Mouse (Mus musculus) heart, adult 9 months (tissue): Measurements from ENCODE around the gene Slc25a3.

ENCODE experiments used
- DNase-seq, 2 experiments: peaks; one replicate each; pipeline ENCODE4 v3.0.0; 2022; ENCODE audit warnings: low spot score in 2 of 2

Slc25a3 gene

DNA sequence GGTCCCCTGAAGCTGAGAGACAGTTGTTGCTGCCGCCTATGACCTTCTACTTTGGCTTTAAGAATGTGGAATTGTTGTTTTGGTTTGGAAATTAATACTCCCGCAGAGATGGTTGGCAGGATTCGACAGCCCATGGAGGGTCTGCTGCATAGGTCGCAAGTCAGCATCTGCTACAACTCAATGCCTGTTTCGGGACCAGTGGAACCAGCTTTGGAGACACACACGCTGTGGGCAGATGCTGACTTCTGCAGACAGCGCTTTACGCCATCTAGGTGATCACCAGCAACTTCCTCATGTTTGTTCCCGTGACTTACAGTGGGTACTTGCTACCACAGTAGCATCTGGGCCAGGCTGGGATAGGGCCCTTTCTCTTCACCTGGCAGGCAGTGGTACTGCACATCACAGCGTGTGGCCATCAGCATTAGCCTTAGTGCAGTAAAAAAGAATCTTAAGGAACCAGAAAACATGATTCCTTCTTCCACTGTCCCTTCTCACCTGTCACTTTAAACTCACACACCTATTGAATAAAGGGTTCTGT is 18.9 kb upstream of the Slc25a3 start:
- no peak for DNase-seq

DNA sequence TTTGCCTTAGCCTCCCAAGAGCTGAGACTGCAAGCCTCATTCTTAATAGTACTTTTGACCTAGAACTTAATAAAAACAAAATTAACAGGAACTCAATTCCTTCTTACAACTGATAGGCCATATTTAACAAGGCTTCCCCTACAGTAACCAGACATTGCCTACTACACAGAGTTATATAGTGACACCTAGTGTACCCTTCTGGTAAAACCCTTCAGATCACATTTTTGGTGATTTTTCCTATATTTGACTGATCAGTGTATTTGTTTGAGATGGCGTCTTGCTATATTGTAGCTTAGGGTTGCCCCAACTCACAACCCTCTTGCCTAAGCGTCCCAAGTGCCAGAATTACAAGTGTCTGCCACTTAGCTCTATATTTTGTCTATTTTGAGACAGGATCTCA is 17.7 kb upstream of the Slc25a3 start:
- DNase-seq, result peak in 1 of 2 experiments; percentile 16

DNA sequence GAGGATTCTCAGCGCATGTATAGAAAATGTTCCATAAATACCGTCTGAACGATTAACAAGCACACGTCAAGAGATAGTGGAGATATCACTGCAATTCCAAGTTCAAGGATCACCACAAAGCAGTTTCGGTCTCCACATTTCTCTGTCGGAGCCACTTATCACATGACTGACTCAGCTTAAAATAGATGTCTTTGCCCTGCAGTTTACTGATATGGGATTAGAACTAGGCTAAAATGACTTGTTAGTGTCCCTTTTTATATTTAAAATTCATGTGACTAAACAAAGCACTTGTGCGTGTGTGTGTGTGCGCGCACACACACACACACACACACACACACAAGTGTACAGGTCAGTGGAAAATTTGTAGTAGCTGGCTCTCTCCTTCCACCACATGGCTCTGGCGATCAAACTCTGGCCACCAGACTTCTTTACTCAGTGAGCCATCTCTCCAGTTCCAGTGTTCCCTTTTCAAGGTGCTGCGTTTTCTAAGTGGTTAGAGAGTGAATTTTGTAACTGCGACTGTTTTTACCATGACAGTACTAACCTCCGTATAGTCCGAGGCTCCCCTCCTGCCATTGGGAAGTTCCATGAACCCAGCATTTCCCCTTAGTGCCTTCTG is 15.4 kb upstream of the Slc25a3 start:
- DNase-seq, result no peak

DNA sequence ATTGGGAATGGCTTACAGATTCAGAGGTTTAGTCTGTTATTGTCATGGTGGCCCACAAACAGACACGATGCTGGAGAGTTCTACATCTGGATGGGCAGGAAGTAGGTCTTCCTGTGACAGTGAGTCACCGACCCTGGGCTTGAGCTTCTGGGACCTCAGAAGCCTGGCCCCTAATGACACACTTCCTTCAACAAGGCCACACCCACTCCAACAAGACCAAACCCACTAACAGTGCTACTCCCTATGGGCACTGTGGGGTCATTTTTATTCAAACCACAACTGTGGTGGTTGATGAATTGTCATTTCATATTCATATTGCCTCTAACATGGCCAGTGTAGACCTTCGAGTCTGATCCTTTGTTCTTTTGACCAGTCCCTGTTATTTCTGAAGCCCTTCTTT is 14.5 kb upstream of the Slc25a3 start:
- peak; percentile 32 to 35 for DNase-seq

DNA sequence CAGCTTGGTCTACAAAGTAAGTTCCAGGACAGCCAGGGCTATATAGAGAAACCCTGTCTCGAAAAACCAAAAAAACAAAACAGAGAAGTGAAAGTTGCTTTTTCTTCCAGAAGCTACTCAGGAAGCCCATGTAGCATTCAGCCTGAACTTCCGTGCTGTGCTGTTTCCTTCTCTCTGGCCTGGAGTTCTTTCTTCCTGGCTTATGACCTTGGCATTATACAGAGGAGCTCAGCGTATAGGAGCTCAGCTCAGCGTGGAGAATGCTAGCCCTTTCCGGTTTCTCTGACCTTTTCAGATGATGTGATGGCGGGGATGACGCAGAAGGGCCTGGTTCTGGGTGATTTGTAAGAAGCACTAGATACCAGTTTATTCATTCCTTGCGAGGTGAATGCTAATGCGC is 13.5 kb upstream of the Slc25a3 start:
- DNase-seq, result peak in 1 of 2 experiments; percentile 43

DNA sequence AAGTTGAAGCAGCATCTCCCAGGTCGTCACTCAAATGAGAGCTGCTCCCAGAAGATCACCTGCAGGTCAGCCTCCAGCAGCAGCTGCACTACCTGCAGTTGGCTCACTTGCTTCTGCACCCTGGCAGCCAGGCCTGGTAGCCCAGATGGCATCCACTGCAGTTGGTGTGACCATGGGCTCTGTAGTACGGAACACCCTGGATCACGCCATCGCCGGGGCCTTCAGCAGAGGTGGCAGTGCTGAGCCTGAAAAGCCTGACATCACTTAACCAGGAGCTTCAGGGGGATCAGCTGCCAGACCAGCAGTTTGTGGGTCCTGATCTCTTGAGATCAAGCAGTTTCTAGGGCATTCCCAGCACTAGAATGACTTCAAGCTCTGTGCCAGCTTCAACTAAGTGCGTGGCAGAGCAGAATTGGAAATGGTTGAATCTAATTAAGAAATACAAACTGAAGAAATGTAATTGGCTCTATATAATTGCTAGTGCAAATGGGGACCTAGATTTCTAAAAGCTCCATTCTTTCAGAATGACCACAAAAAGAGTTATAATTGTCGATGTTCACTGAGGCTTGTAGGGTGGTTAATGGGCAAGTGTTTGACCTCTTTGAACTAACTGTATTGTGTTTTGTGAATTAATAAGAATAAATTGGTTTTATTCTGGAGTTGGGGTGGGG is 11.6 kb upstream of the Slc25a3 start:
- DNase-seq, result no peak

DNA sequence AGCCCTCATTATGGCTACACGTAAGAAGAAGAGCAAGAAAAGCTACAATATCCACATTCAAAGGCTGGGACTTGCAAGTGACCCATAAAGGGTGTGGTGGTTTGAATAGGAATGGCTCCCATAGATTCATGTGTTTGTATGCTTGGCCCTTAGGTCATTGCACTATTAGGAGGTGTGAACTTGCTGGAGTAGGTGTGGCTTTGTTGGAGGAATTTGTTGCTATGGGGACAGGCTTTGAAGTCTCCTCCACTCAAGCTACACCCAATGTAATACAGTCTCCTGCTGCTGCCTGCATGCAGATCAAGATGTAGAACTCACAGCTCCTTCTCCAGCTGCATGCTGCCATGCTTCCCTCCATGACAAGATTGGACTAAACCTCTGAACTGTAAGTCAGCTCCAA is 7.7 kb upstream of the Slc25a3 start:
- no peak for DNase-seq

DNA sequence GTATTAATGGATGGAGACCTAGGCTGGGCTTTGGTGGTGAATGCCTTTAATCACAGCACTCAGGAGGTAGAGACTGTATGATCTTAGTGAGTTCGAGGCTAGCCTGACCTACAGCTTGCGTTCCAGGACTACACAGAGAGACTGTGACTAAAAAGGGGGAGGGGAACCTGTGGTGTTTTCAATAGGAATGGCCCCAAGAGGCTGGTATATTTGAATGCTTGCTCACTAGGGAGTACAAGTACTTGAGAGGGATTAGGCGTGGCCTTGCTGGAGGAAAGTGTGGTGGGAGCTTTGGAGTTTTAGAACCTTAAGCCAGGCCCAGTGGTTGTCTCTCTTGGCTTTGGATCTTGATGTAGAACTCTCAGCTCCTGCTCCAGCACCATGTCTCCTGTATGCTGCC is 6.9 kb upstream of the Slc25a3 start:
- DNase-seq, result no peak

DNA sequence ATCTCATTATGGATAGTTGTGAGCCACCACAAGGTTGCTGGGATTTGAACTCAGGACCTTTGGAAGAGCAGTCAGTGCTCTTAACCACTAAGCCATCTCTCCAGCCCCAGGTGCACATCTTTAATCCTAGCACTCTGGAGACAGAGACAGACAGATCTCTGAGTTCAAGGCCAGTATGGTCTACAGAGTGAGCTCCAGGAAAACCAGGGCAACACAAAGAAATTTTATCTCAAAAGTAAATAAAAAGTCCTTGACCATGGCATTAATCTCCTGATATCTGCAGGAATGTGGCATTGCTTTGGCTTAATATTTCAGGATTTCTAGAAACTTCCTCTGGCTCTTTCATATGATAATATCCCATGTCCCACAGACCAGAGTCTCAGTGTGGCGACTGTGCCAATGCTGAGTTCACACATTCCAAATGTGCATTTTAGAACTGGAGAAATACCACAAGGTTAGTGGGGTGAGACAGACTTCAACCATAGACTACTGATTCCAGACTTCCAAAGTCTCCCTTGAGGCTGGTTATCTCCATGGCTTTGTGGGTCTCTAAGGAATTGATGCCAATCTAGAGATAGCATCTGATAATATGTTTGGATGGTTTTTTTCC is 4.8 kb upstream of the Slc25a3 start:
- DNase-seq, result no peak

DNA sequence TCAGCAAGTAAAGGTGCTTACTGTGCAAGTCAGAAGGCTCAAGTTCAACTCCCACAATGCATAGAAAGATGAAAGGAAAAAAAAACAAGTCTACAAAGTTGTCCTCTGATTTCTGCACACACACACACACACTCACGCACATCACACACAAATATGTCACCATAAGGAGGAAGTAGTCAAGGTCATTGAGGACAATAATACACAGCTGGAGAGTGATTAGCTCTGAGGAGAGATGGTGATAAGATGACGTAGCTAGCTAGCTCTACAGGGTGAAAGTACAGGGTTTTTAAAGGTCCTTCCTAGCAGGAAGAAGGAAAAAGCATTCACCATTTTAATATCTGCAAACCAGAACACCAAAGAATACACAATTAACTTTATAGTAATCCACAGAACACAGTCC is 3.5 kb upstream of the Slc25a3 start:
- no peak for DNase-seq

DNA sequence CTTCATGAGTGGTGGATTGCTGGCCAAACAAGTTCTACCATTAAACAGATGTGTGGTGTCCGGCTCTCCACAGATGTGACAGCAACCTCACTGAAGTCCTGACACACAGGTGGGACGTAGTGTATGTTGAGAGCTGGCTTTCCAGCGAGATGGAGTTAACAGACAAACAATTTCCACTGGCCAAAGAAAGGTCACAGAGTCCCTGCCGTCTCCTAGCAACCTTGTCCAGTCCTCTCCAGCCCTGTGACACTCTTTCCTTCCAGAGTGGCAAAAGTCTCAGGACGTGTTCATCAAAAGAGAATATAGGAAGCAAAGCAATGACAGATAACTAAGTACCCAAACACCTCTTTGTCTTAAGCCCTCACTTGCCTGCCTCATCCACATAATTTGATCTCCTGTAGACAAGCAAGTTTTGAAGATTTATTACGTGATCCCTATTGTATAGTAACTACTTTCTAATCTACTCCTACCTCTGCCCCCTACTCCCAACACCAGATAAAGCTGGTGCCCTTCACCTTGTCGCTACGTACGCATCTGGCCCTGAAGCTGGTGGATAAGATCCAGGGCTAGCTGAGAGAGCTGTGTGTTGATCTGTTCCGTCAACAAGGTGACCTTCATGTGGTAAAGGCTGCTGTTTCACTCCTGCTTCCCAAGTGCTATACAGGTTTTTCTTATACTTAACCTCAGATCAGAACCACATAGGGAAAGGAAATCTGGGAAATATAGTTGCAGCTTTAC is 2.9 kb upstream of the Slc25a3 start:
- DNase-seq, result peak in 1 of 2 experiments; percentile 30

DNA sequence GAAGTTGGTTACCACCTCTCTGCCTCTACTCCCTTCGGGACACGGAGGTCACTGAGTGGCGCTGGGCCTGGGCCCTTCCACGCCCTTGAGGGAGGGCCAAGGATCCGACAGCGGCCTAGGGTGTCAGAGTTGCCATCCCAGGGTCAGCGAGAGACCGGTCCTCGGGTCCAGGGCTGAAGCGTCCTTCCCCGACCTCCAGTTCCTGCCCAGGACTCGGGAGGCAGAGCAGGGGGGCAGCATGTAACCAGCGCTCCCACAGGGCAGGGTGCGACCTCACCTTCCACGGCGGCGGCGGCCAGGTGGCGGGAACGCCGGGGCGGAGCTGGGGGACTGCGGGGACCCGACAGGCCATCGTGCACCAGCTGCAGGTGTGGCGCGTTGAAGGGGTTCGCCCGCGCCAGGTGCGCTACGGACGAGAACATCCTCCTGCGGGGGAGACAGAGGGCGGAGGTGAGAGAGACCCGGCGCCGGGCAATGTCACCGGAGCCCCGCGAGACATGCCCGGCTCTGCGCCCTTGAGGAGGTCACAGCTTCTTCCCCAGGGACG is 505 bp downstream of the Slc25a3 start:
- peak; percentile 40 to 47 for DNase-seq

DNA sequence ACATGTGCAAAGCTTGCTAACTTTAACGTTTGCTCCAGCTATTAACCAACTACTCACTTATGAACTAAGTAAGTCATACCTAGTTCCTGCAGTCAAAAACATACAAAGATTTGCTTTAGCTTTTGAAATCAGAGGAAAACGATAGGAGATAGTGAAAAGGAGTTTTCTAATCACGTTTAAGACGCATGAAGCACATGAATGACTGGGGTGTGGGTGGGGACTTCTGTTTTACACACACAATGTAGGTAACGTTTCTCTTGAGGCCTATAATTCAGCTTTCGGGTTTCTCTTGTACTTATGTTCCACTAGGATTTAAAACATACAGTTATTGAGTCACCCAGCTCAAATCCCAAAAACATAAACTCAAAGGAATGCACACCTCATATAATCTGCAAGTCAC is 1.2 kb downstream of the Slc25a3 start:
- no peak for DNase-seq

DNA sequence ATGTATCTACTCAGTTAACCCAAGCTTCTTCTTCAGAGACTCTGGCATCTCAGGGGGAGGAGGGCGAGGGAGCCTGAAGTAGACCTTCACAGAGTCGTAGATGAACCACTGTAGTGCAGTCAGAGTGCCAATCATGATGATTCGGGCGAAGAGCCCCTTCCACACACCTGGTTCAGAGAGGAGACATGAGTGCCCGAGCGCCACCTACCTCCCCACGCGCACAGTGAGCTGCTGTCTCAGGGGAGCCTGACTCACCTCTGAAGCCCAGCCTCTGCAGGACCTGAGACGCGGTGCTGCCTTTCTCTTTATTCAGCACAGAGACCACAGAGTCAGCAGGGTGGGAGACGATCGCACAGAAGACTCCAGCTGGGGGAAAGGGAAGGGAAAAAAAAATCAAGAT is 6.9 kb downstream of the Slc25a3 start:
- no peak for DNase-seq

DNA sequence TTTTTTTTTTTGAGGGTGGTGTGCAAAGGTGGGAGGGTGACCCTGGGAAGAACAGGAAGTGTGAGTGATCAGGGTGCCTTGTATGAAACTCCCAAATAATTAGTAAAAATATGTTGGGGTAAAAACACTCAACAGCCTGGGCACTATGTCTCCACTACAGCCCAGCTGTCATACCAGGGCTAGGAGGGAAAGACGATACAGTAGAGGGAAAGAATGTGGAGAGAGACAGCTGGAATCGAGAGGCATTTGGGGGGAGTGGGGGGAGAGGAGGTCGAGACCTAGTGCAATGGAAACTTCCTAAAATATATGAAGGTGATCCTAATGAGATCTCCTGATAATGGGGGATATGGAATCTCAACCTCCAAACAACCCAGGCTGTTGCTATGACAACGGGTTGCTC is 14.0 kb downstream of the Slc25a3 start:
- no peak for DNase-seq

DNA sequence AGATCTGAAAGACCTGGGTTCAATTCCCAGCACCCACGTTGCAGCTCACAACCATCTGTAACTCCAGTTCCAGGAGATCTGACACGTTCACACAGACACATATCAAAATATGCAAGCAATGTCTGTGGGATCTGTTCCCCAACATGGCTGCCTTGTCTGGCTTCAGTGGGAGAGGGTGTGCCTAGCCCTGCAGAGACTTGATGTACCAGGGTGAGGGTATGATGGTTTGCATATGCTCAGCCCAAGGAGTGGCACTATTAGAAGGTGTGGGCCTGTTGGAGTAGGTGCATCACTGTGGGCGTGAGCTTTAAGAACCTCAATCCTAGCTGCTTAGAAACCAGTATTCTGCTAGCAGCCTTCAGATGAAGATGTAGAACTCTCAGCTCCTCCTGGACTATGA is 17.9 kb downstream of the Slc25a3 start:
- no peak for DNase-seq

DNA sequence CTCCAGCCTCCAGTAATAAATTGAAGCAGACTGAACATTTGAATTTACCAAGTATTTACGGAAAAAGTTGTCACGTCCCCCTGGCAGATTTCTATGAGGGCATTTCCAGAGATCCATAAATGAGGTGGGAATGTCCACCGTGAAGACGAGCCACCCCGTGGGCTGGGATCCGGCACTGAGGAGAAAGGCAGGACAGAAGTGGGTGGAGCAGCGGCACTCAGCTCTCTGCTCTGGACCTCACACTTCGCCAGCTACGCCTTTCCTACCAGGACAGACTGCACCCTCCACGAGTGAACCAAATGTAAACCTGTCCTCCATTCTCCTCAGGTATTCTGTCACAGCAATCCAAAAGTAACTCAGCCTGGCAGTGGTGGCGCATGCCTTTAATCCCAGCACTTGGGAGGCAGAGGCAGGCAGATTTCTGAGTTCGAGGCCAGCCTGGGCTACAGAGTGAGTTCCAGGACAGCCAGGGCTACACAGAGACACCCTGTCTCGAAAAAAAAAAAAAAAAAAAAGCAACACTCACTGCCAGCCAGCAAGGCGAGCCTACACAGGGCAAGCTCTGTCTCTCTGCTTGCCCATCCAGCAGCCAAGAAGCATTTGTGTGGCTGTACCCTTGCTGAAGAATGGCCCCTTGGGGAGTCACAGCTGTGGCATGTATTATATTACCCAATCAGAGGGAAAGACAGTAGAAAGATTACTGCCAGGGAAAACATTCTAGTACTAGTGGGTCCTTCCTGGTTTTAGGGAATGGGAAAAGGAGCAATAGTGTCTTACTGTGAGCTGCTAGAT is 20.9 kb downstream of the Slc25a3 start:
- DNase-seq, result no peak

DNA sequence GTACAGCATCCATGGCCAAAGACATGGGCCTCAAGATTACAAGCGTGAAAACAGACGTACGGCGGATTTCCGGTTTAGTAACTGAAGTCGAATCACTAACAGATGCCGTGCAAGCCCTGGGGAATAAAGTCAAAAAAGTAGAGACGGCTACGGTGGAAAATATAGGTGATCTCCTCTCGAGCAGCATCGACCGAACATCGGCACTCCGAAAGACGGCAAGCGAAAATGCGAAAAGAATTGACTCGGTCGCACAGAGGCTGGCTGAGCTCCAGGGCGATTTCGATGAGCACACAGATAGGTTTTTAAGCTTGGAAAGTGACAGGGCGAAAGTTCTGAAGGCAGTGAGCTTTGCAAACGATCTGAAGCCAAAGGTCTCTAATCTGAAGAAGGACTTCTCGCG is 21.9 kb downstream of the Slc25a3 start:
- no peak for DNase-seq

DNA sequence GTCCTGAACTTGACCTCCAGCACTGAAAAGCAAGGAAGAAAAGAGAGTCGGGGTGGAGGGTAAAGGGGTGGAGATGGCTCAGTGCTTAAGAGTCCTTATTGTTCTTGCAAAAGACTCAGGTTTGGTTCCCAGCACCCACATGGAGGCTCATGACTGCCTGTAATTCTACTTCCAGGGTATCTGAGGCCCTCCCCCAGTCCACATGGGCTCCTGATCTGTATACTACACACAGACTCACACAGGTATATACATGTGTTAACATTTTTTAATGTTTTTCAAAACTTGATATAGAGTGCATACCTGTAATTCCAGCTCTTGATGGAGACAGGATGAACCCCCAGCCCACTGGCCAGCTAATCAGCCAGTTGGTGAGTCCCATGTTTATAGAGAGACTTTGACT is 23.8 kb downstream of the Slc25a3 start:
- DNase-seq, result no peak

DNA sequence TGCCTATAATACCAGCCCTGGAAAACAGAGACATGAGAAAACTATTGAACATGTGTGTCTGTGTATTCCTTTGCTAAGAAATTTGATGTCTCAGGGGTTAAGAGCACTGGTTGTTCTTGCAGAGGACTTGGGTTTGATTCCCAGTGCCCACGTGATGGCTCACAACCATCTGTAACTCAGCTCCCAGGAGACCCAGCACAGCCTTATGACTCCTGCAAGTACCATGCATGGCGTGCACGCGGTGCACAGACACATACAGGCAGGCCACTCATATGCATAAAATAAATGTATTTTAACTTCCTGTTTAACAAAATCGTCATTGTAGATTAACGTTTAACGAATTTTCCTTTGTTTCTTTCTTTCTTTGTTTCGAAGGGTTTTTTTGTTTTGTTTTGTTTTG is 25.8 kb downstream of the Slc25a3 start:
- DNase-seq, result no peak
